Mouse (Mus musculus) layer of hippocampus, adult 9-10 months (tissue): ENCODE results near the gene 1700017B05Rik.
"Not testable (repeated sequence)": the region's sequence is repeated elsewhere in the genome, so short reads cannot be mapped to it uniquely, and the experiment has no call there.

Source experiments
- DNase-seq: peaks from one replicate; pipeline ENCODE4 v3.0.0; 2022; ENCODE audit warnings: low spot score

Gene 1700017B05Rik

GRCm38 (mm10) chr9:57219511-57219910 lies 42.9 kb downstream of the 1700017B05Rik start:
- no peak for DNase-seq

GRCm38 (mm10) chr9:57218776-57219175 lies 43.6 kb downstream of the 1700017B05Rik start:
- DNase-seq = no peak

GRCm38 (mm10) chr9:57217220-57217619 lies 45.2 kb downstream of the 1700017B05Rik start:
- no peak for DNase-seq

- no peak for DNase-seq
These were observed 47.9 kb downstream of the 1700017B05Rik start for GRCm38 (mm10) chr9:57214500-57214899.

- DNase-seq = no peak
These were observed 49.8 kb downstream of the 1700017B05Rik start for GRCm38 (mm10) chr9:57212448-57213222.

GRCm38 (mm10) chr9:57209316-57209715 lies 53.1 kb downstream of the 1700017B05Rik start:
- peak; percentile 13 for DNase-seq

- no peak for DNase-seq
These were observed 55.5 kb downstream of the 1700017B05Rik start for GRCm38 (mm10) chr9:57206896-57207295.

GRCm38 (mm10) chr9:57203571-57203970 lies 58.8 kb downstream of the 1700017B05Rik start:
- not testable (repeated sequence) for DNase-seq
